Mouse (Mus musculus) megakaryocyte, embryonic 14.5 days (primary cell): ENCODE results near the gene Rora.

Experiments used
- FLI1 ChIP-seq: IDR thresholded peaks from 2 replicates; pipeline ENCODE4 v1.6.1; 2012; ENCODE audit warnings: low read length, inconsistent platforms, mixed read lengths
- GATA1 ChIP-seq: IDR thresholded peaks from 3 replicates; pipeline ENCODE4 v1.6.1; 2012; ENCODE audit warnings: mixed read lengths, low read length, inconsistent platforms, borderline replicate concordance

- no peak for TF ChIP-seq GATA1
- no peak for TF ChIP-seq FLI1
Measured at GRCm38 (mm10) chr9:68783246-68783645, 129.7 kb downstream of the Rora start.
